In the genomic region with DNA sequence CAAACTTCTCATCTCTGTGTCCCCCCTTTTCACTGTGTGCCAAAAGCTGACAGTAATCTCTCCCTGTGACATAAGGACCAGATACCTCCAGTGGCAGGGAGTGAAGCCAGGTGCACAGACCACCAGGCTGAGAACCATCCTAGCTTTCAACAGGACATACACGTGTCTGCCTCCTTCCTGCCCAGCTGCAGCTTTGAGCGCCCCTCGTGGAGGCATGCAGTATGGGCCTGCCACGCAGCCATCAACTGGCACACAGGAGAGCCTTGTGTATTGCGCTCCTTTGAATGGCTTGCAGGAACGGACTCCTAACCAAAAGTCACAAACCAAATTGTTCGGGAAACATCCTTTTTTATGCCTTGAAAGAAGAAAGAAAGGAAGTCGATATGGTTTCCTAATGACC, we compare ENCODE assay signal across 7 mouse cellular contexts. TPM values are rescaled to one million over a fixed set of nuclear protein-coding genes. Genes with fewer than 3 reads are reported as not detected.
DNase-seq lines count a peak whose midpoint lies in the region; ATAC-seq and TF ChIP-seq lines count a peak whose summit lies in the region.

No protein-coding gene starts in this region.

- H3K9me3 ChIP-seq in forebrain, postnatal 0 days (ENCODE audit: low read length) = no peaks in the 10 kb centered on the region
- no peaks in the 10 kb centered on the region for H3K9me3 ChIP-seq in midbrain, embryonic 10.5 days (replicated peaks)
- H3K9me3 ChIP-seq in stomach, postnatal 0 days (ENCODE audit: control insufficient read depth, low read length) = no peaks in the 10 kb centered on the region

- H3K9ac ChIP-seq in forebrain, postnatal 0 days = peak overlapping the region; percentile 91; the same call in 1 of the 2 replicates
- no peak overlapping the region for H3K9ac ChIP-seq in stomach, postnatal 0 days (ENCODE audit: low read length)

- H3K36me3 ChIP-seq in thymus, adult 2 months (ENCODE audit: control insufficient read depth, insufficient read depth, low read length) = no peaks in the 10 kb centered on the region
- H3K36me3 ChIP-seq in forebrain, postnatal 0 days (ENCODE audit: insufficient read depth) = no peaks in the 10 kb centered on the region
- no peaks in the 10 kb centered on the region for H3K36me3 ChIP-seq in midbrain, embryonic 10.5 days
- H3K36me3 ChIP-seq in stomach, postnatal 0 days (ENCODE audit: control insufficient read depth, insufficient read depth, low read length) = no peaks in the 10 kb centered on the region

- peaks cover 2% of the 10 kb centered on the region; the same call in 1 of the 2 replicates for H3K27me3 ChIP-seq in thymus, adult 2 months (ENCODE audit: control insufficient read depth, insufficient read depth, low read length)
- no peaks in the 10 kb centered on the region for H3K27me3 ChIP-seq in forebrain, postnatal 0 days (ENCODE audit: insufficient read depth, low read length)
- H3K27me3 ChIP-seq in midbrain, embryonic 10.5 days (ENCODE audit: low read depth, poor library complexity, severe bottlenecking) = peaks cover 72% of the 10 kb centered on the region
- H3K27me3 ChIP-seq in stomach, postnatal 0 days (ENCODE audit: control insufficient read depth, insufficient read depth, low read length) = peaks cover 7% of the 10 kb centered on the region; the same call in 1 of the 2 replicates

- peak; percentile 8 for DNase-seq in thymus, adult 2 months
- DNase-seq in thymus, adult 18-20 months = no peak
- DNase-seq in cerebellum, adult 9-10 months = peak; percentile 92
- peak; percentile 88 for DNase-seq in forebrain, postnatal 0 days
- DNase-seq in layer of hippocampus, adult 9-10 months (ENCODE audit: low spot score) = peak; percentile 71
- DNase-seq in midbrain, embryonic 10.5 days (ENCODE audit: low spot score) = peak; percentile 76
- peak; percentile 58 for DNase-seq in stomach, postnatal 0 days (ENCODE audit: low spot score)

- H3K4me2 ChIP-seq in forebrain, postnatal 0 days (ENCODE audit: low read depth) = peak overlapping the region; percentile 77
- H3K4me2 ChIP-seq in stomach, postnatal 0 days (replicated peaks; ENCODE audit: low read depth) = no peak overlapping the region

- TF ChIP-seq EP300 in stomach, postnatal 0 days (optimal IDR thresholded peaks at IDR 0.05) = no peak

- ATAC-seq in forebrain, postnatal 0 days = peak; percentile 74
- ATAC-seq in stomach, postnatal 0 days (ENCODE audit: low FRiP score, low TSS enrichment) = no peak

- H3K4me1 ChIP-seq in thymus, adult 2 months (replicated peaks; ENCODE audit: control insufficient read depth, insufficient read depth, low read length) = no peaks in the 10 kb centered on the region
- H3K4me1 ChIP-seq in forebrain, postnatal 0 days (ENCODE audit: insufficient read depth) = peaks cover 19% of the 10 kb centered on the region; the same call in 1 of the 2 replicates
- H3K4me1 ChIP-seq in midbrain, embryonic 10.5 days = peaks cover 39% of the 10 kb centered on the region
- no peaks in the 10 kb centered on the region for H3K4me1 ChIP-seq in stomach, postnatal 0 days (replicated peaks; ENCODE audit: control insufficient read depth, insufficient read depth)

- H3K4me3 ChIP-seq in thymus, adult 2 months (ENCODE audit: control insufficient read depth, insufficient read depth, low read length) = no peak overlapping the region
- H3K4me3 ChIP-seq in forebrain, postnatal 0 days (ENCODE audit: low read depth, low read length) = peak overlapping the region; percentile 73
- H3K4me3 ChIP-seq in midbrain, embryonic 10.5 days = no peak overlapping the region
- no peak overlapping the region for H3K4me3 ChIP-seq in stomach, postnatal 0 days (ENCODE audit: low read depth, low read length)

- no peak overlapping the region for H3K27ac ChIP-seq in thymus, adult 2 months (ENCODE audit: control insufficient read depth, insufficient read depth, low read length)
- H3K27ac ChIP-seq in forebrain, postnatal 0 days (ENCODE audit: low read depth, low read length) = no peak overlapping the region
- H3K27ac ChIP-seq in midbrain, embryonic 10.5 days (replicated peaks) = no peak overlapping the region
- no peak overlapping the region for H3K27ac ChIP-seq in stomach, postnatal 0 days (replicated peaks)

- 0 out of 2 replicates have a peak, but pooled peaks have one; percentile 26 for TF ChIP-seq CTCF in thymus, adult 2 months (IDR thresholded peaks at IDR 0.05; ENCODE audit: borderline replicate concordance, control insufficient read depth, extremely low read depth, insufficient read depth, low read length, poor library complexity)
- peak; percentile 99 for TF ChIP-seq CTCF in forebrain, postnatal 0 days (IDR thresholded peaks at IDR 0.05; ENCODE audit: low read depth)
- TF ChIP-seq CTCF in stomach, postnatal 0 days (IDR thresholded peaks at IDR 0.05; ENCODE audit: low read depth) = peak; percentile 84

- no peak for TF ChIP-seq POLR2A in thymus, adult 2 months (IDR thresholded peaks at IDR 0.05; ENCODE audit: control insufficient read depth, extremely low read depth, insufficient read depth, low read length, poor library complexity)

- 17% methylated on average over 8 of the region's 8 CpGs for WGBS in thymus, adult 2 months
- 5% methylated on average over 8 of the region's 8 CpGs for WGBS in forebrain, postnatal 0 days
- WGBS in midbrain, embryonic 10.5 days = 9% methylated on average over 8 of the region's 8 CpGs
- WGBS in stomach, postnatal 0 days = 9% methylated on average over 8 of the region's 8 CpGs

RNA-seq across cellular contexts. Expression of a gene that starts 3.1 kb away (rescaled TPM):
- polyA plus RNA-seq in thymus, adult 2 months (2012; rRNA removed) = 1.5 and 1.8 TPM in 2 replicates
- total RNA-seq in forebrain, postnatal 0 days (2014; rRNA removed) = 46.3 and 73.8 TPM in 2 replicates
- polyA plus RNA-seq in forebrain, postnatal 0 days (2015; fragmentation: Nextera tagmentation; extraction: Ambion mirVana) = 28.3 and 48.4 TPM in 2 replicates
- polyA plus RNA-seq in midbrain, embryonic 10.5 days (2016; fragmentation: Nextera tagmentation; extraction: Ambion mirVana) = 1.7 and 2.7 TPM in 2 replicates
- polyA plus RNA-seq in stomach, postnatal 0 days (2015; fragmentation: Nextera tagmentation; extraction: Ambion mirVana) = 0.42 and 0.47 TPM in 2 replicates

Comparison
In these comparisons a context has a peak if more than half of its experiments do, and no peak if none do; other contexts are left out.
1. DNase-seq: peak in thymus, adult 2 months (single experiment), cerebellum, adult 9-10 months (single experiment), forebrain, postnatal 0 days (single experiment), layer of hippocampus, adult 9-10 months (single experiment), midbrain, embryonic 10.5 days (single experiment) and stomach, postnatal 0 days (single experiment); none in thymus, adult 18-20 months (0 of 2).
2. CTCF ChIP-seq: peak in every context shown above with its lines; median percentile 99 in forebrain, postnatal 0 days; 84 in stomach, postnatal 0 days; 26 in thymus, adult 2 months.